In genomic region chr4:149600130-149600529, GRCm38 (mm10) we compare ENCODE assay signal across 22 mouse cellular contexts. TPM values are rescaled to one million over a fixed set of nuclear protein-coding genes. Genes with fewer than 3 reads are reported as not detected.
A peak's percentile ranks its signal among the peaks of the same experiment; 100 is the strongest.
DNase-seq lines count a peak whose midpoint lies in the region; ATAC-seq and TF ChIP-seq lines count a peak whose summit lies in the region.
"Had no signal": no experiment of that assay in that cellular context is flagged by ENCODE, and none has a peak within 500 bp of the region (broad histone marks: within the 10 kb centered on the region; RNA-seq: fewer than 3 reads in every experiment).

No protein-coding gene starts in this region.

- no peak for DNase-seq in forebrain, embryonic 10.5 days (ENCODE audit: extremely low spot score, low spot score)
- peak; percentile 51 for DNase-seq in R1 (ENCODE audit: low read depth, low spot score)
- DNase-seq in right cerebral cortex, postnatal 36 days (ENCODE audit: low spot score in 2 of 2): no peak
- DNase-seq: adrenal gland, postnatal 14 days; B cell, adult 2 months; cerebellum, adult 11-12 months; cerebellum, adult 9-10 months; cerebellum, postnatal 25 days; gastrocnemius, postnatal 36 days; heart, adult 18-20 months had no signal

- H3K9ac ChIP-seq in forebrain, embryonic 13.5 days: no peak overlapping the region
- no peak overlapping the region for H3K9ac ChIP-seq in hindbrain, embryonic 13.5 days
- H3K9ac ChIP-seq in hindbrain, embryonic 12.5 days: no peak overlapping the region
- H3K9ac ChIP-seq: embryonic facial prominence, embryonic 12.5 days; heart, embryonic 15.5 days had no signal

- peaks cover 11% of the 10 kb centered on the region; the same call in 1 of the 2 replicates for H3K36me3 ChIP-seq in forebrain, embryonic 10.5 days (replicated peaks)
- no peaks in the 10 kb centered on the region for H3K36me3 ChIP-seq in forebrain, embryonic 13.5 days (ENCODE audit: poor library complexity, severe bottlenecking)
- H3K36me3 ChIP-seq in hindbrain, embryonic 13.5 days: no peaks in the 10 kb centered on the region
- no peaks in the 10 kb centered on the region for H3K36me3 ChIP-seq in hindbrain, embryonic 12.5 days
- no peaks in the 10 kb centered on the region for H3K36me3 ChIP-seq in E14TG2a.4 (ENCODE audit: insufficient read depth, low read length)
- H3K36me3 ChIP-seq: embryonic facial prominence, embryonic 12.5 days; G1E; heart, embryonic 10.5 days; heart, embryonic 15.5 days had no signal

- no peak overlapping the region for H3K4me2 ChIP-seq in forebrain, embryonic 13.5 days
- no peak overlapping the region for H3K4me2 ChIP-seq in hindbrain, embryonic 13.5 days
- no peak overlapping the region for H3K4me2 ChIP-seq in hindbrain, embryonic 12.5 days (replicated peaks)
- H3K4me2 ChIP-seq: embryonic facial prominence, embryonic 12.5 days; heart, embryonic 15.5 days had no signal

- peaks cover 31% of the 10 kb centered on the region for H3K4me1 ChIP-seq in forebrain, embryonic 10.5 days
- H3K4me1 ChIP-seq in forebrain, embryonic 13.5 days: peaks cover 41% of the 10 kb centered on the region
- peaks cover 38% of the 10 kb centered on the region for H3K4me1 ChIP-seq in hindbrain, embryonic 13.5 days (replicated peaks)
- H3K4me1 ChIP-seq in hindbrain, embryonic 12.5 days: peaks cover 18% of the 10 kb centered on the region
- peaks cover 76% of the 10 kb centered on the region for H3K4me1 ChIP-seq in E14TG2a.4 (replicated peaks; ENCODE audit: low read depth, low read length)

- no peak overlapping the region for H3K4me3 ChIP-seq in forebrain, embryonic 10.5 days
- no peak overlapping the region for H3K4me3 ChIP-seq in forebrain, embryonic 13.5 days
- H3K4me3 ChIP-seq in hindbrain, embryonic 13.5 days: no peak overlapping the region
- H3K4me3 ChIP-seq in hindbrain, embryonic 12.5 days: no peak overlapping the region
- peak overlapping the region; percentile 57 for H3K4me3 ChIP-seq in E14TG2a.4 (replicated peaks; ENCODE audit: low read length)
- H3K4me3 ChIP-seq: embryonic facial prominence, embryonic 12.5 days; heart, embryonic 10.5 days; heart, embryonic 15.5 days had no signal

- no peaks in the 10 kb centered on the region for H3K27me3 ChIP-seq in forebrain, embryonic 10.5 days (ENCODE audit: poor library complexity, severe bottlenecking)
- H3K27me3 ChIP-seq in forebrain, embryonic 13.5 days: no peaks in the 10 kb centered on the region
- H3K27me3 ChIP-seq in hindbrain, embryonic 13.5 days: no peaks in the 10 kb centered on the region
- no peaks in the 10 kb centered on the region for H3K27me3 ChIP-seq in hindbrain, embryonic 12.5 days
- H3K27me3 ChIP-seq in E14TG2a.4 (ENCODE audit: insufficient read depth, low read length): no peaks in the 10 kb centered on the region
- H3K27me3 ChIP-seq: embryonic facial prominence, embryonic 12.5 days had no signal

- no peak for TF ChIP-seq CTCF in E14TG2a.4 (conservative IDR thresholded peaks at IDR 0.05; ENCODE audit: low read length)

- ATAC-seq in forebrain, embryonic 13.5 days: no peak
- no peak; the same call in 1 of the 2 replicates for ATAC-seq in hindbrain, embryonic 13.5 days (ENCODE audit: low FRiP score)
- no peak for ATAC-seq in hindbrain, embryonic 12.5 days (ENCODE audit: low FRiP score)
- ATAC-seq: activated CD4-positive, CD25-positive, alpha-beta regulatory T cell, adult 4 months; CD4-positive, CD25-positive, alpha-beta regulatory T cell, adult 4 months; forebrain, embryonic 14.5 days; hindbrain, postnatal 0 days had no signal

- H3K9me3 ChIP-seq in forebrain, embryonic 10.5 days: no peaks in the 10 kb centered on the region; the same call in 1 of the 2 replicates
- no peaks in the 10 kb centered on the region for H3K9me3 ChIP-seq in forebrain, embryonic 13.5 days (replicated peaks)
- no peaks in the 10 kb centered on the region for H3K9me3 ChIP-seq in hindbrain, embryonic 13.5 days
- 0 out of 2 replicates have a peak, but pooled peaks cover 4% of the 10 kb centered on the region for H3K9me3 ChIP-seq in hindbrain, embryonic 12.5 days (replicated peaks)
- H3K9me3 ChIP-seq in E14TG2a.4 (ENCODE audit: low read length): no peaks in the 10 kb centered on the region
- H3K9me3 ChIP-seq: embryonic facial prominence, embryonic 12.5 days; G1E; heart, embryonic 10.5 days; heart, embryonic 15.5 days had no signal

- 92% methylated on average over 4 of the region's 4 CpGs for WGBS in forebrain, embryonic 10.5 days
- WGBS in forebrain, embryonic 13.5 days: 93% methylated on average over 4 of the region's 4 CpGs
- 90% methylated on average over 4 of the region's 4 CpGs for WGBS in hindbrain, embryonic 13.5 days
- WGBS in hindbrain, embryonic 12.5 days: 87% methylated on average over 4 of the region's 4 CpGs

- H3K27ac ChIP-seq in forebrain, embryonic 10.5 days: peak overlapping the region; percentile 35; the same call in 1 of the 2 replicates
- H3K27ac ChIP-seq in forebrain, embryonic 13.5 days: no peak overlapping the region
- peak overlapping the region; percentile 23; the same call in 1 of the 2 replicates for H3K27ac ChIP-seq in hindbrain, embryonic 13.5 days
- H3K27ac ChIP-seq in hindbrain, embryonic 12.5 days: no peak overlapping the region
- H3K27ac ChIP-seq: embryonic facial prominence, embryonic 12.5 days; heart, embryonic 10.5 days; heart, embryonic 15.5 days; hindbrain, postnatal 0 days had no signal

RNA-seq across cellular contexts. Expression of gene Clstn1, which starts 13.9 kb away (rescaled TPM):
- polyA plus RNA-seq in forebrain, embryonic 10.5 days (2016; fragmentation: Nextera tagmentation; extraction: Ambion mirVana): 17.8 and 21.4 TPM in 2 replicates
- polyA plus RNA-seq in forebrain, embryonic 13.5 days (2015; fragmentation: Nextera tagmentation; extraction: Ambion mirVana): 22.7 and 26.0 TPM in 2 replicates
- polyA plus RNA-seq in hindbrain, embryonic 13.5 days (2015; fragmentation: Nextera tagmentation; extraction: Ambion mirVana): 64.6 and 83.6 TPM in 2 replicates
- polyA plus RNA-seq in hindbrain, embryonic 12.5 days (2016; fragmentation: Nextera tagmentation; extraction: Ambion mirVana): 135 and 138 TPM in 2 replicates

Comparison
In these comparisons a context has a peak if more than half of its experiments do, and no peak if none do; other contexts are left out.
1. H3K27ac ChIP-seq: peak in forebrain, embryonic 10.5 days (single experiment) and hindbrain, embryonic 13.5 days (single experiment); none in forebrain, embryonic 13.5 days (single experiment) and hindbrain, embryonic 12.5 days (single experiment).